Mouse (Mus musculus): ENCODE results near the gene Sap30bp.

GRCm38 (mm10) chr11:116011529-116012261 lies 78.6 kb downstream of the Sap30bp start:
- TF ChIP-seq POLR2A (IDR thresholded peaks at IDR 0.05; ENCODE audit: insufficient read depth, low read length) (no peak), CTCF (IDR thresholded peaks at IDR 0.05; ENCODE audit: low read depth, low read length) (no peak)
